Comparison of ENCODE assay signal across 12 mouse cellular contexts in genomic region chr3:27617237-27617499, GRCm38 (mm10).
DNase-seq lines count a peak whose midpoint lies in the region; ATAC-seq and TF ChIP-seq lines count a peak whose summit lies in the region.
"Had no signal": no experiment of that assay in that cellular context is flagged by ENCODE, and none has a peak within 500 bp of the region (broad histone marks: within the 10 kb centered on the region; RNA-seq: fewer than 3 reads in every experiment).

No protein-coding gene starts in this region.

- no peak for ATAC-seq in heart, embryonic 13.5 days (ENCODE audit: extremely low read depth, insufficient number of reproducible peaks, low FRiP score, low TSS enrichment)
- ATAC-seq in lung, postnatal 0 days: no peak
- no peak for ATAC-seq in liver, embryonic 12.5 days
- ATAC-seq in stomach, postnatal 0 days (ENCODE audit: low FRiP score, low TSS enrichment): peak; percentile 16; the same call in 1 of the 2 replicates
- no peak for ATAC-seq in midbrain, embryonic 16.5 days

- H3K4me3 ChIP-seq in heart, embryonic 13.5 days: no peak overlapping the region
- H3K4me3 ChIP-seq in lung, postnatal 0 days (ENCODE audit: low read depth, low read length): no peak overlapping the region
- H3K4me3 ChIP-seq in liver, embryonic 12.5 days: no peak overlapping the region
- no peak overlapping the region for H3K4me3 ChIP-seq in stomach, postnatal 0 days (ENCODE audit: low read depth, low read length)
- no peak overlapping the region for H3K4me3 ChIP-seq in midbrain, embryonic 16.5 days (ENCODE audit: low read depth, low read length)
- H3K4me3 ChIP-seq: embryonic facial prominence, embryonic 15.5 days; midbrain, embryonic 12.5 days; neural tube, embryonic 15.5 days had no signal

- peaks cover 32% of the 10 kb centered on the region for H3K36me3 ChIP-seq in heart, embryonic 13.5 days
- H3K36me3 ChIP-seq in lung, postnatal 0 days (ENCODE audit: insufficient read depth, low read length): no peaks in the 10 kb centered on the region
- H3K36me3 ChIP-seq in liver, embryonic 12.5 days: 0 out of 2 replicates have a peak, but pooled peaks cover 4% of the 10 kb centered on the region
- no peaks in the 10 kb centered on the region; the same call in 1 of the 2 replicates for H3K36me3 ChIP-seq in stomach, postnatal 0 days (ENCODE audit: control insufficient read depth, insufficient read depth, low read length)
- H3K36me3 ChIP-seq in midbrain, embryonic 16.5 days (ENCODE audit: control insufficient read depth, insufficient read depth, low read length): no peaks in the 10 kb centered on the region
- H3K36me3 ChIP-seq: midbrain, embryonic 12.5 days; neural tube, embryonic 15.5 days had no signal

- no peak for TF ChIP-seq CTCF in lung, postnatal 0 days (IDR thresholded peaks at IDR 0.05)
- no peak for TF ChIP-seq CTCF in stomach, postnatal 0 days (IDR thresholded peaks at IDR 0.05; ENCODE audit: low read depth)

- peak overlapping the region; percentile 61 for H3K27ac ChIP-seq in heart, embryonic 13.5 days (replicated peaks)
- peak overlapping the region; percentile 43 for H3K27ac ChIP-seq in lung, postnatal 0 days (ENCODE audit: low read length)
- peak overlapping the region; percentile 51 for H3K27ac ChIP-seq in liver, embryonic 12.5 days
- H3K27ac ChIP-seq in stomach, postnatal 0 days (replicated peaks): peak overlapping the region; percentile 74
- H3K27ac ChIP-seq in midbrain, embryonic 16.5 days (ENCODE audit: low read length): no peak overlapping the region
- H3K27ac ChIP-seq: midbrain, embryonic 12.5 days; neural tube, embryonic 15.5 days had no signal

- no peak for DNase-seq in heart, postnatal 36 days
- DNase-seq in lung, postnatal 0 days (ENCODE audit: low spot score): no peak
- DNase-seq in lung, postnatal 14 days: no peak
- DNase-seq in stomach, postnatal 0 days (ENCODE audit: low spot score): no peak
- DNase-seq in layer of hippocampus, postnatal 14 days (ENCODE audit: low spot score in 2 of 2): no peak
- DNase-seq: right cerebral cortex, postnatal 4 days had no signal

- intact Hi-C loops in heart, postnatal 36 days (cut with DNase I): no loop called here

- H3K4me1 ChIP-seq in heart, embryonic 13.5 days: peaks cover 67% of the 10 kb centered on the region
- H3K4me1 ChIP-seq in lung, postnatal 0 days (ENCODE audit: insufficient read depth, low read depth, low read length): peaks cover 30% of the 10 kb centered on the region
- peaks cover 42% of the 10 kb centered on the region for H3K4me1 ChIP-seq in liver, embryonic 12.5 days
- peaks cover 7% of the 10 kb centered on the region for H3K4me1 ChIP-seq in stomach, postnatal 0 days (replicated peaks; ENCODE audit: control insufficient read depth, insufficient read depth)
- peaks cover 4% of the 10 kb centered on the region; the same call in 1 of the 2 replicates for H3K4me1 ChIP-seq in midbrain, embryonic 16.5 days (ENCODE audit: control insufficient read depth, insufficient read depth, low read length)

- no peaks in the 10 kb centered on the region for H3K27me3 ChIP-seq in heart, embryonic 13.5 days (replicated peaks)
- no peaks in the 10 kb centered on the region for H3K27me3 ChIP-seq in lung, postnatal 0 days (replicated peaks; ENCODE audit: insufficient read depth, low read length)
- H3K27me3 ChIP-seq in liver, embryonic 12.5 days (replicated peaks): no peaks in the 10 kb centered on the region
- no peaks in the 10 kb centered on the region for H3K27me3 ChIP-seq in stomach, postnatal 0 days (ENCODE audit: control insufficient read depth, insufficient read depth, low read length)
- H3K27me3 ChIP-seq in midbrain, embryonic 16.5 days (ENCODE audit: control insufficient read depth, insufficient read depth, low read depth, low read length): no peaks in the 10 kb centered on the region
- H3K27me3 ChIP-seq: embryonic facial prominence, embryonic 15.5 days; midbrain, embryonic 12.5 days; neural tube, embryonic 15.5 days had no signal

- peak overlapping the region; percentile 61 for H3K9ac ChIP-seq in heart, embryonic 13.5 days
- H3K9ac ChIP-seq in lung, postnatal 0 days (replicated peaks; ENCODE audit: low read depth): 0 out of 2 replicates have a peak overlapping the region, but pooled peaks have one; percentile 16
- H3K9ac ChIP-seq in liver, embryonic 12.5 days: no peak overlapping the region
- H3K9ac ChIP-seq in stomach, postnatal 0 days (ENCODE audit: low read length): no peak overlapping the region
- H3K9ac ChIP-seq in midbrain, embryonic 16.5 days (ENCODE audit: low read depth, low read length): no peak overlapping the region
- H3K9ac ChIP-seq: embryonic facial prominence, embryonic 15.5 days; midbrain, embryonic 12.5 days; neural tube, embryonic 15.5 days had no signal

- WGBS in heart, embryonic 13.5 days: 58% methylated on average over 1 of the region's 1 CpGs
- 28% methylated on average over 1 of the region's 1 CpGs for WGBS in lung, postnatal 0 days
- 53% methylated on average over 1 of the region's 1 CpGs for WGBS in liver, embryonic 12.5 days (ENCODE audit: insufficient replicate concordance)
- WGBS in stomach, postnatal 0 days: 41% methylated on average over 1 of the region's 1 CpGs
- WGBS in midbrain, embryonic 16.5 days: 76% methylated on average over 1 of the region's 1 CpGs

- H3K4me2 ChIP-seq in heart, embryonic 13.5 days: peak overlapping the region; percentile 27
- no peak overlapping the region; the same call in 1 of the 2 replicates for H3K4me2 ChIP-seq in lung, postnatal 0 days (replicated peaks; ENCODE audit: low read depth, low read length)
- H3K4me2 ChIP-seq in liver, embryonic 12.5 days: 0 out of 2 replicates have a peak overlapping the region, but pooled peaks have one; percentile 8
- no peak overlapping the region for H3K4me2 ChIP-seq in stomach, postnatal 0 days (replicated peaks; ENCODE audit: low read depth)
- H3K4me2 ChIP-seq in midbrain, embryonic 16.5 days (ENCODE audit: low read length): no peak overlapping the region
- H3K4me2 ChIP-seq: embryonic facial prominence, embryonic 15.5 days; midbrain, embryonic 12.5 days; neural tube, embryonic 15.5 days had no signal

- H3K9me3 ChIP-seq in heart, embryonic 13.5 days: no peaks in the 10 kb centered on the region
- H3K9me3 ChIP-seq in lung, postnatal 0 days (ENCODE audit: low read length): no peaks in the 10 kb centered on the region
- no peaks in the 10 kb centered on the region for H3K9me3 ChIP-seq in liver, embryonic 12.5 days (replicated peaks)
- no peaks in the 10 kb centered on the region for H3K9me3 ChIP-seq in stomach, postnatal 0 days (ENCODE audit: control insufficient read depth, low read length)
- H3K9me3 ChIP-seq in midbrain, embryonic 16.5 days (replicated peaks; ENCODE audit: control insufficient read depth, low read length, poor library complexity, severe bottlenecking): no peaks in the 10 kb centered on the region
- H3K9me3 ChIP-seq: embryonic facial prominence, embryonic 15.5 days; midbrain, embryonic 12.5 days; neural tube, embryonic 15.5 days had no signal

- TF ChIP-seq EP300 in lung, postnatal 0 days (IDR thresholded peaks at IDR 0.05): no peak; the same call in 1 of the 2 replicates
- TF ChIP-seq EP300 in stomach, postnatal 0 days (optimal IDR thresholded peaks at IDR 0.05): no peak

Comparison
In these comparisons a context has a peak if more than half of its experiments do, and no peak if none do; other contexts are left out.
1. H3K4me2 ChIP-seq: peak in heart, embryonic 13.5 days (single experiment) and liver, embryonic 12.5 days (single experiment); none in lung, postnatal 0 days (single experiment), stomach, postnatal 0 days (single experiment) and midbrain, embryonic 16.5 days (single experiment).
2. H3K9ac ChIP-seq: peak in heart, embryonic 13.5 days (single experiment) and lung, postnatal 0 days (single experiment); none in liver, embryonic 12.5 days (single experiment), stomach, postnatal 0 days (single experiment) and midbrain, embryonic 16.5 days (single experiment).